In the genomic region with DNA sequence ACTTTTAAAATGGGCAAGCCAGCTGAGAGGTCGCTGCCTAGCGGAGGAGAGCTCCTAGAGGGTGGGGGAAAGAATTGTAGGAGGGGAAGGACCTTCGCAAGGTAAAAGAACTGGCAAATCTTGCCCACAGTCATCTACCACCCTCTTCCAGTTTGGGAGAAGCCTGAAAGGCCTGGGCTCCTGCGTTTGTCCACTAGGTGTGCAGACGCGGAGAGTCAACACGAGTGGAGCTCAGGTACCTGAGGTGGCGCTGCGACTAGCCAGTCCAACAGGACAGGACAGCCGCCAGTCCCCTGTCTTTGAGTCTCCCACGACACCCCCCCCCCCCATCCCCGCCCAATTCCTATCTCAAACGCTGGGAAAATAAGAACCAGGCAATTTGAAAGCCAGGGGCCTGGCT, we compare ENCODE assay signal across 9 mouse cellular contexts. TPM values are rescaled to one million over a fixed set of nuclear protein-coding genes. Genes with fewer than 3 reads are reported as not detected.
DNase-seq lines count a peak whose midpoint lies in the region; ATAC-seq and TF ChIP-seq lines count a peak whose summit lies in the region.
"Had no signal": no experiment of that assay in that cellular context is flagged by ENCODE, and none has a peak within 500 bp of the region (broad histone marks: within the 10 kb centered on the region; RNA-seq: fewer than 3 reads in every experiment).

No protein-coding gene starts in this region.

- H3K9ac ChIP-seq in liver, adult 2 months (ENCODE audit: low read depth, low read length), result no peak overlapping the region
- no peak overlapping the region for H3K9ac ChIP-seq in liver, embryonic 11.5 days (ENCODE audit: low read depth, low read length)
- peak overlapping the region; percentile 90; the same call in 1 of the 2 replicates for H3K9ac ChIP-seq in hindbrain, embryonic 13.5 days
- H3K9ac ChIP-seq in lung, embryonic 15.5 days, result 0 out of 2 replicates have a peak overlapping the region, but pooled peaks have one; percentile 22

- DNase-seq in liver, adult 2 months (ENCODE audit: extremely low read depth, low read depth, low spot score), result peak; percentile 1
- DNase-seq in liver, embryonic 11.5 days (ENCODE audit: low spot score), result no peak
- DNase-seq in yolk sac, embryonic 10.5 days (ENCODE audit: low spot score), result peak; percentile 7
- no peak for DNase-seq in adrenal gland, adult 2 months
- no peak for DNase-seq in B cell, adult 2 months
- DNase-seq in layer of hippocampus, postnatal 36 days, result no peak

- no peaks in the 10 kb centered on the region for H3K36me3 ChIP-seq in liver, adult 2 months (ENCODE audit: control insufficient read depth, insufficient read depth, low read length)
- no peaks in the 10 kb centered on the region for H3K36me3 ChIP-seq in liver, embryonic 11.5 days (ENCODE audit: control insufficient read depth, insufficient read depth, low read length)
- no peaks in the 10 kb centered on the region for H3K36me3 ChIP-seq in hindbrain, embryonic 13.5 days
- no peaks in the 10 kb centered on the region for H3K36me3 ChIP-seq in lung, embryonic 15.5 days

- H3K27me3 ChIP-seq in liver, adult 2 months (ENCODE audit: control insufficient read depth, insufficient read depth, low read length), result peaks cover 30% of the 10 kb centered on the region
- peaks cover 99% of the 10 kb centered on the region for H3K27me3 ChIP-seq in liver, embryonic 11.5 days (replicated peaks; ENCODE audit: control insufficient read depth, insufficient read depth, low read length)
- peaks cover 83% of the 10 kb centered on the region for H3K27me3 ChIP-seq in hindbrain, embryonic 13.5 days
- H3K27me3 ChIP-seq in lung, embryonic 15.5 days, result peaks cover 98% of the 10 kb centered on the region

- no peak overlapping the region for H3K27ac ChIP-seq in liver, adult 2 months (replicated peaks; ENCODE audit: insufficient read depth, low read depth, low read length)
- H3K27ac ChIP-seq in liver, embryonic 11.5 days (ENCODE audit: low read depth, low read length), result no peak overlapping the region
- H3K27ac ChIP-seq in hindbrain, embryonic 13.5 days, result peak overlapping the region; percentile 40; the same call in 1 of the 2 replicates
- H3K27ac ChIP-seq in lung, embryonic 15.5 days, result peak overlapping the region; percentile 86

- no peak overlapping the region for H3K4me3 ChIP-seq in liver, adult 2 months (ENCODE audit: insufficient read depth, low read depth, low read length)
- H3K4me3 ChIP-seq in liver, embryonic 11.5 days (ENCODE audit: low read depth, low read length), result no peak overlapping the region
- H3K4me3 ChIP-seq in hindbrain, embryonic 13.5 days, result peak overlapping the region; percentile 62
- peak overlapping the region; percentile 53 for H3K4me3 ChIP-seq in lung, embryonic 15.5 days

- 6% methylated on average over 13 of the region's 13 CpGs for WGBS in liver, adult 2 months
- 4% methylated on average over 13 of the region's 13 CpGs for whole genome bisulfite sequencing in liver, embryonic 11.5 days
- 2% methylated on average over 13 of the region's 13 CpGs for WGBS in hindbrain, embryonic 13.5 days
- WGBS in lung, embryonic 15.5 days, result 0% methylated on average over 13 of the region's 13 CpGs

- no peak for ATAC-seq in liver, embryonic 11.5 days (replicated peaks; ENCODE audit: low FRiP score)
- peak; percentile 30; the same call in 1 of the 2 replicates for ATAC-seq in hindbrain, embryonic 13.5 days (ENCODE audit: low FRiP score)
- ATAC-seq in lung, embryonic 15.5 days (ENCODE audit: borderline replicate concordance, extremely low read depth, low FRiP score, low TSS enrichment), result 0 out of 2 replicates have a peak, but pooled peaks have one; percentile 28

- H3K9me3 ChIP-seq in liver, embryonic 11.5 days (ENCODE audit: control insufficient read depth, low read length), result no peaks in the 10 kb centered on the region
- no peaks in the 10 kb centered on the region for H3K9me3 ChIP-seq in hindbrain, embryonic 13.5 days
- no peaks in the 10 kb centered on the region for H3K9me3 ChIP-seq in lung, embryonic 15.5 days

- TF ChIP-seq CTCF in liver, adult 2 months (IDR thresholded peaks at IDR 0.05; ENCODE audit: low read depth, low read length), result no peak

- H3K79me2 ChIP-seq in liver, adult 2 months (ENCODE audit: control insufficient read depth, insufficient read depth, low read length), result no peaks in the 10 kb centered on the region

- no peak overlapping the region for H3K4me2 ChIP-seq in liver, embryonic 11.5 days
- peak overlapping the region; percentile 69 for H3K4me2 ChIP-seq in hindbrain, embryonic 13.5 days
- H3K4me2 ChIP-seq in lung, embryonic 15.5 days, result peak overlapping the region; percentile 59

- no peak for TF ChIP-seq POLR2A in liver, adult 2 months (IDR thresholded peaks at IDR 0.05; ENCODE audit: extremely low read depth, insufficient read depth, low read length)

- peaks cover 2% of the 10 kb centered on the region; the same call in 1 of the 2 replicates for H3K4me1 ChIP-seq in liver, adult 2 months (ENCODE audit: control insufficient read depth, insufficient read depth, low read length)
- no peaks in the 10 kb centered on the region; the same call in 1 of the 2 replicates for H3K4me1 ChIP-seq in liver, embryonic 11.5 days (replicated peaks; ENCODE audit: control insufficient read depth, insufficient read depth, low read length)
- H3K4me1 ChIP-seq in hindbrain, embryonic 13.5 days (replicated peaks), result peaks cover 48% of the 10 kb centered on the region
- 0 out of 2 replicates have a peak, but pooled peaks cover 21% of the 10 kb centered on the region for H3K4me1 ChIP-seq in lung, embryonic 15.5 days

RNA-seq across cellular contexts. Expression of gene Irx1, which starts 0.8 kb away (rescaled TPM):
- 0.18 and 0.40 TPM in 2 replicates for total RNA-seq in liver, adult 2 months (2014; rRNA removed)
- 0.29 and 0.47 TPM in 2 replicates for polyA plus RNA-seq in liver, adult 2 months (2012; rRNA removed)
- polyA plus RNA-seq in liver, embryonic 11.5 days (2014; fragmentation: Nextera tagmentation; extraction: Ambion mirVana), result 0.08 and 0.10 TPM in 2 replicates
- 8.3 and 8.7 TPM in 2 replicates for polyA plus RNA-seq in hindbrain, embryonic 13.5 days (2015; fragmentation: Nextera tagmentation; extraction: Ambion mirVana)
- polyA plus RNA-seq in lung, embryonic 15.5 days (2015; fragmentation: Nextera tagmentation; extraction: Ambion mirVana), result 10.5 and 10.9 TPM in 2 replicates
- not detected for total RNA-seq in adrenal gland, adult 2 months (2021)
- polyA plus RNA-seq in adrenal gland, adult 2 months (2012; rRNA removed), result 0.25 TPM in 1 of 2 replicates, not detected in the other
- under 1 TPM in 1 of 2 experiments, not detected in 1; 0.20 TPM for total RNA-seq in layer of hippocampus, postnatal 36 days (2021)
- polyA plus RNA-seq: small intestine, adult 2 months had no signal

Comparison
In these comparisons a context has a peak if more than half of its experiments do, and no peak if none do; other contexts are left out.
1. DNase-seq: peak in liver, adult 2 months (single experiment) and yolk sac, embryonic 10.5 days (single experiment); none in liver, embryonic 11.5 days (single experiment), adrenal gland, adult 2 months (single experiment), B cell, adult 2 months (0 of 2) and layer of hippocampus, postnatal 36 days (0 of 2).
2. H3K27ac ChIP-seq: peak in hindbrain, embryonic 13.5 days (single experiment) and lung, embryonic 15.5 days (single experiment); none in liver, adult 2 months (single experiment) and liver, embryonic 11.5 days (single experiment).
3. H3K4me3 ChIP-seq: peak in hindbrain, embryonic 13.5 days (single experiment) and lung, embryonic 15.5 days (single experiment); none in liver, adult 2 months (single experiment) and liver, embryonic 11.5 days (single experiment).
4. H3K9ac ChIP-seq: peak in hindbrain, embryonic 13.5 days (single experiment) and lung, embryonic 15.5 days (single experiment); none in liver, adult 2 months (single experiment) and liver, embryonic 11.5 days (single experiment).